Mouse (Mus musculus) left cerebral cortex, postnatal 36 days (tissue): ENCODE data around the gene Slc6a16. TPM values are rescaled to one million over a fixed set of nuclear protein-coding genes. Genes with fewer than 3 reads are reported as not detected.

Experiments used
- DNase-seq, 2 experiments: peaks; one replicate each; pipeline ENCODE4 v3.0.0; 2021 to 2022; ENCODE audit warnings: low spot score in 2 of 2, mixed read lengths in 1 of 2
- intact Hi-C: fragments of 180-260 bp; cut with DNase I; formaldehyde crosslinking; loops from one replicate; pipeline ENCODE4 v1.15.1; 2025
- total RNA-seq, 2 experiments: library from RNA; stranded (reverse); gene quantifications; 2 replicates each; pipeline ENCODE4 v1.2.3; 2021

The Slc6a16 gene
- total RNA-seq, 2 experiments from 2014 or later: 1.2 to 1.6 TPM

- intact Hi-C loops: no loop called here
- no peak for DNase-seq
These were observed 25.0 kb upstream of the Slc6a16 start, which contains the start of gene Tead2 for GRCm38 (mm10) chr7:45215673-45216441. Tead2 (plus strand) TSS chr7:45215753.

- intact Hi-C loops: no loop called here
- DNase-seq: no peak
These were observed 24.3 kb upstream of the Slc6a16 start for GRCm38 (mm10) chr7:45216442-45217183.

- intact Hi-C loops: no loop called here
- no peak for DNase-seq
These were observed 19.2 kb upstream of the Slc6a16 start for GRCm38 (mm10) chr7:45221680-45222079.

DNA sequence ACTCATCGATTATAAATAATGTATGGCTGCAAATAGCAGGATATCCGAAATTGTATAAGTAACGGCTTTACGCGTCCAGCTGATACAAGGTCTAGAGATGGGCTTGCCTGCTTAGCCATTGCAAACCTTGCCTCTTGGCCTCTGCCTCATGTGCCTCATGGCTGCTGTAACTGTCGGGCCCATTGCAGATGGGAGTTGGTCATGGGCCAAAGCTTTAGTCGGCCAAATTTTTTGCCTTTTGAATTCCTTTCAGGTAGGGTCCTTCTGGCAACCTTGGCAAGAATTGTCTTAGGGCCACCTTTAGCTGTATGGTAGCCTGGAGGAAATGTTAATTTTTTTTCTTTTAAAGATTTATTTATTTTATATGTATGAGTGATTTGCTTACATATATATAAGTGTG lies 16.1 kb upstream of the Slc6a16 start:
- DNase-seq: no peak
- intact Hi-C loops: no loop called here

DNA sequence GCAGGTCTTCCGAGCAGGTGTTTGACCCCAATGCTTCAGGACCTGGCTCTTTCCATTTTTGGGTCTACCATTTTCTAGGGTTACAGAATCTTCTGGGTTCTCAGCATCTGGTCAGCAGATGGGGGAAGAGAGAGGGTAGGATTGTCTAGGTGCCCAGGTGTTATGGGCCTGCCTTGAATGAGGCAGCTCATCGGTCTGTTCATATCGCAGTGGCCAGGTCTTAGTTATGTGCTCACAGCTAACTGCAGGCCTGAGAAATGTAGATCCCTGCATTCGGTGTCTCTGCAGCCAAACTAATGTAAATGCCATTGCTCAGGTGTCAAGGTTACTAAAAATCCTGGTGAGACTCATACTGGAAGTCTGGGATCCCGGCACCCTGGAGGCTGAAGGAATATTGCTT lies 14.5 kb upstream of the Slc6a16 start:
- intact Hi-C loops: no loop called here
- DNase-seq: no peak

DNA sequence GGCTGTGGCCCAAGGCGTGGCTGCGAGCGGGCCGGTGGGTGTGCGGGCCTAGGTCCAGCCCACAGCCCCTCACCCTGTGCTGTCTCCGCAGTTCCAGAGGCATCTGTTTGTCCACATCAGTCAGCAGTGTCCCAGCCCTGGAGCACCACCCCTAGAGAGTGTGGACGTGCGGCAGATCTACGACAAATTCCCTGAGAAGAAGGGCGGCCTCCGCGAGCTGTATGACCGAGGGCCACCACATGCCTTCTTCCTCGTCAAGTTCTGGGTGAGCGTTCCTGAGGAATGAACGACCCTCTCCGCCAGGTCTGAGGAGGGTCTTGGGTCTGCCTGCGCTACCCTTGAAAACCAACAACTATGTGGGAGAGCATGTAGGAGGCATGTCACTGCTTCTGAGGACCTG lies 12.3 kb upstream of the Slc6a16 start:
- DNase-seq: no peak
- intact Hi-C loops: no loop called here

DNA sequence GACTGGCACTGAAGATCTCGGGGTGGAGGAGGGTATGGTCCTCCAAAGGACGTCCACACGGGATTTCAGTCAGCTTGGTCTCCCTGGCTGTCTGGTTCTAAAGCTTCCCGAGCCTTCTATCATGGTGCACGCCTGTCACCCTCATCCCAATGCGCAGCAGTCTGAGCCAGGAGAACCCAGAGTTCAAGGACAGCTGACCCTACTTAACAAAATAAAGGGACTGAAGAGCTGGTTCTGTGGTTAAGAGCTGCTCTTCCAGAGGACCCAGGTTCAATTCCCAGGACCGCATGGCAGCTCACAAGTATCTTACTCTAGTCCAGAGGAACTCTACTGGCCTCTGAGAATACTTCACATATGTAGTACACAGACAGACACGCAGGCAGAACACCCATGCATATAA lies 11.8 kb upstream of the Slc6a16 start:
- no peak for DNase-seq
- intact Hi-C loops: no loop called here

DNA sequence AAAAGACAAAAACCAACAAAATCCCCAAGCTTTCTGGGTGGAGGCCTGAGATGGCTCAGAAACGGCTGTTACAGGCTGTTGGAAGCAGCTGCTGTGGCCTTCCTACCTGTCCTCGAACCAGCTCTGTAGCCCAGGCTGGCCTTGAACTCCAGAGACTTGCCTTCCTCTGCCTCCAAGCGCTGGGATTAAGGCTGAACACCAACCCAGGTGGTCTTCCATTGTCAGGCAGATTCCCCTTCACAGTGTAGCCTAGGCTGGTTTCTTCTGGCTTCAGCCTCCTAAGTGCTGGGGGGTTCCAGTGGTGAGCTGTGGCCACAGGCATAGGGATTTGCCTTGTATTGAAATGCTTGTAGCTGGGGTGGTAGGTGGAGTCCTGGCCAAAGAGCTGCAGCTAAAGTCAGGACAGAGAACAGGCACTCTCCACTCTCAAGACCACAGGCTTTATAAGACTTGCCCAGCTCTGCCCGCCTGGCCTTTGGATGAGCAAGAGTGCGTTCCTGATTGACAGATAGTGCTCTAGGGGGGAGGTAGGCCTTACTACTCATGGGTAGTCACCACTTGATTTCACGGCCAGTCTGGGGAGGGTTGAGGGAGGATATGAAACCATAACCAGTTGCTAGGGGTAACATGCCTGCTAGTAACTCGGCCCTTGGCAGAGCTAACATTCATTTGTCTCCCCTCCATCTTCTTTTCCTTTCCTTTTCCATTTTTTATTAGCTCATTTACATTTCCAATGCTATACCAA lies 11.3 kb upstream of the Slc6a16 start:
- DNase-seq: no peak
- intact Hi-C loops: no loop called here

- no peak for DNase-seq
- intact Hi-C loops: no loop called here
These were observed 9.7 kb upstream of the Slc6a16 start for GRCm38 (mm10) chr7:45231192-45231591.

DNA sequence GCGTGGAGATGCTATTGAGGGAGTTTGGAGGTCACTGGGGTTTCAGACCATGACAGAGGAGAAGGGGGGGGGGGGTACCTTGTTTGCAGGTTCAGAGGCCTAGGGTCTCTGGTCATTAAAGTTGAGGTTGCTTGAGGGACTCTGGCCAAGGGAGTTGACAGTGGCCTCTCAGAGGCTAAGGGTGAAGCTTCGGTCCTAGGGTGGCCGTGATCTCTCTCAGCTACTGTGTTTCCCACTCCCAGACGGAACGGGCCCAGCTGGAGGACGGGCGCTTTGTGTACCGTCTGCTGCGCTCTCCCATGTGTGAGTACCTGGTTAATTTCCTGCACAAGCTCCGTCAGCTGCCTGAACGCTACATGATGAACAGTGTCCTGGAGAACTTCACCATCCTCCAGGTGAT lies 8.9 kb upstream of the Slc6a16 start:
- no peak for DNase-seq
- intact Hi-C loops: loop anchor here (2.0 kb wide), 2 partner anchors 41 to 65 kb away; no protein-coding TSS in a partner anchor

GRCm38 (mm10) chr7:45232716-45233465 lies 8.0 kb upstream of the Slc6a16 start:
- peak; percentile 57 to 66 for DNase-seq
- intact Hi-C loops: loop anchor here (2.0 kb wide), 2 partner anchors 42 to 66 kb away; no protein-coding TSS in a partner anchor

- DNase-seq: peak; percentile 81 to 88
- intact Hi-C loops: loop anchor here (2.0 kb wide), 2 partner anchors 43 to 67 kb away; no protein-coding TSS in a partner anchor
These were observed 7.1 kb upstream of the Slc6a16 start for GRCm38 (mm10) chr7:45233580-45234332.

DNA sequence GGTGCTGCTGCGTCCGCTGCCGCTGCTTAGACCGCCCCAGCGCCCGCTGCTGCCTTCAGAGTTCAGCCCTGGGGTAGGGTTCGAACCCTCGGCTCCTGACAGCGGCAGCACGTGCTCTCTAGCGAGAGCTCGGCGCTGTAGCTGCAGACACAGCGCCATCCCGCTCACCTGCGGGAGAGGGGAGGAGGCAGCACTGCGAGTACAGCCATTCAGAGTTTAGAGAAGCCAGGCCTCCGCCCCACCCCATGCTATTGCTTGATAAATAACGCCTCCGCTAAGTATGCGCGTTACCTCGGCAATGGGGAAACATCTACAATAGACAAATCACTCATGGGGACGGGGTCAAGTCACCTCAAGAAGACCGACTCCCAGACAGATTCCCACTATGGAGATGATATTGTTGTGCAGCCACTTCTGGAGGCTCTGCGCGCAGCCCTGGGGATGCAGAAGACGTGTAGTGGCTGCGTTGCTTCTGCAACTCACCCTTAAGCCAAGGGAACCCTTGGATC lies 6.5 kb upstream of the Slc6a16 start:
- intact Hi-C loops: no loop called here
- no peak for DNase-seq

- DNase-seq: no peak
- intact Hi-C loops: no loop called here
These were observed 5.8 kb upstream of the Slc6a16 start for GRCm38 (mm10) chr7:45234922-45235571.

- DNase-seq: no peak
- intact Hi-C loops: no loop called here
These were observed 5.2 kb upstream of the Slc6a16 start for GRCm38 (mm10) chr7:45235656-45236180.

DNA sequence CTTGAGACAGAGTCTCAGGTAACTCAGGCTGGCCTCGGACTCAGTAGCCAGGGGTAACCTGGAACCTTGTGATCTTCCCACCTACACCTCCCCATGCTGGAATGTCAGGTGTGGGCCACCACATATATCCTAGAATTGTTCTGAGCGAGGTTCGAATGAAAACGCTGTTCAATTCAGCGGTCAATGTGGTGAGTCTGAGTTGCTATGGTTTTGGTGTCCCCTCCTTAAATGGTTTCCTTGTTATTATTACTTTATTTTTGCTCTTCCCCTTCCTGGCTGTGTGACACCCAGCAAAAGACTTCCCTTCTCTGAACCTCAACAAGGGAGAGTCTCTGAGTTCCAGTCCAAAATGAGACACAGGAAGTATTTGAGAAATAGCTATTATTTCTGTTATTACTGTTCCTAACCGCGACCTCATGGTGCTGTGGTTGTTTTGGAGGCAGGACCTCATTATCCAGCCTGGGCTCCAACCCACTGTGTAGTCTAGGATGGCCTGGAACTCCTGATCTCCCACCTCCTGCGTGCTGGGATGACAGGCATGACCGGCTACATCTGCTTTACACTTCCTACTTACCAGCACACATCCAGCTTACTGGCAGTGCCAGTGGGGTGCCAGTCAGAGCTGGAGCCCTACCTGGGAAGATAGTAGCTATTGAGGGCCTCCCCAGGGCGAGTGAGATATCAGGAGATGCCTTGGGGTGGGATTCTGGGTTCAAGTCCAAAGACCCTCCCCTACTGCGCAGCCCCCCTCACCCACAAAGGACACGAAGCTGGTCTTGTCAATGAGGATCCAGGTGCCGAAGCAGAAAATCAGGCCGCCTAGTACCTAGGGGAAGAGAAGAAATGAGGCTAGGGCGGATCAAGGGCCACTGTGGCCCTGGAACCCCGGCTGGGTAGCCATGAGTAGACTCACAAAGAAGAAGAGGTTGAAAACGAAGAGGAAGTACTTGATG lies 2.9 kb upstream of the Slc6a16 start:
- DNase-seq: no peak

More for the DNA sequence above, 2.9 kb upstream of the Slc6a16 start:
- intact Hi-C loops: no loop called here
